Mouse (Mus musculus) heart, postnatal 0 days (tissue): ENCODE results near the gene Dkc1. TPM values are rescaled to one million over a fixed set of nuclear protein-coding genes. Genes with fewer than 3 reads are reported as not detected.

ENCODE experiments used
- ATAC-seq: fragments of 200-750 bp; cut with Nextera tagmentation; 2 replicates; pipeline ENCODE4 v1.8.0; 2017; ENCODE audit warnings: low read depth, moderate number of reproducible peaks, moderate library complexity; ENCODE audit not compliant: insufficient read depth
- DNase-seq: peaks from one replicate; pipeline ENCODE4 v3.0.0-alpha.2; 2016; ENCODE audit warnings: low spot score
- H3K27ac ChIP-seq: fragments of 300-500 bp; sonication (generic); 2 replicates; pipeline ENCODE4 v1.5.1; 2014; ENCODE audit warnings: low read depth, mild to moderate bottlenecking
- H3K27me3 ChIP-seq: fragments of 300-500 bp; sonication (generic); 2 replicates; pipeline ENCODE4 v1.6.1; 2014; ENCODE audit warnings: low read length, mixed read lengths; ENCODE audit not compliant: control insufficient read depth, insufficient read depth
- H3K36me3 ChIP-seq: fragments of 300-500 bp; sonication (generic); replicated peaks from 2 replicates; pipeline ENCODE4 v1.6.1; 2014; ENCODE audit warnings: low read length, mixed read lengths; ENCODE audit not compliant: control insufficient read depth, insufficient read depth
- H3K4me1 ChIP-seq: fragments of 300-500 bp; sonication (generic); 2 replicates; pipeline ENCODE4 v1.6.1; 2014; ENCODE audit warnings: antibody characterized with exemption; ENCODE audit not compliant: control insufficient read depth, insufficient read depth
- H3K4me2 ChIP-seq: fragments of 300-500 bp; sonication (generic); 2 replicates; pipeline ENCODE4 v1.6.1; 2014; ENCODE audit warnings: low read depth, mild to moderate bottlenecking, low read length, moderate library complexity
- H3K4me3 ChIP-seq: fragments of 300-500 bp; sonication (generic); 2 replicates; pipeline ENCODE4 v1.5.1; 2014; ENCODE audit warnings: low read depth, low read length
- H3K9ac ChIP-seq: fragments of 300-500 bp; sonication (generic); replicated peaks from 2 replicates; pipeline ENCODE4 v1.6.1; 2014; ENCODE audit warnings: low read depth, low read length, mixed read lengths
- H3K9me3 ChIP-seq: fragments of 300-500 bp; sonication (generic); replicated peaks from 2 replicates; pipeline ENCODE4 v1.6.1; 2016; ENCODE audit warnings: low read length; ENCODE audit not compliant: control insufficient read depth
- CTCF ChIP-seq: IDR thresholded peaks from 2 replicates; pipeline ENCODE4 v1.5.1; 2016; ENCODE audit warnings: antibody characterized with exemption, control low read depth, low read depth
- EP300 ChIP-seq: IDR thresholded peaks from 2 replicates; pipeline ENCODE4 v1.6.1; 2016; ENCODE audit warnings: antibody characterized with exemption, low read depth
- WGBS: fragments of 180-500 bp; shearing (Covaris S2); extraction: QIAGEN DNeasy Blood & Tissue Kit; methylation state at CpG from one replicate; pipeline ENCODE4 v1.1.7; 2014; 5-methylcytosine and 5-hydroxymethylcytosine counted together
- polyA plus RNA-seq: library from polyadenylated mRNA; unstranded; fragments of >200 nt; fragmentation: Nextera tagmentation; extraction: Ambion mirVana; gene quantifications from 2 replicates; pipeline ENCODE4 v1.2.1, GENCODE M21; 2015
- total RNA-seq: library from RNA; depleted of rRNA; stranded (reverse); fragments of >200 nt; gene quantifications from 2 replicates; pipeline ENCODE4 v1.2.3, GENCODE M21; 2014; ENCODE audit warnings: low replicate concordance

The Dkc1 gene
- total and polyA plus RNA-seq, 2 experiments from 2014 or later = 10.5 to 44.8 TPM

DNA sequence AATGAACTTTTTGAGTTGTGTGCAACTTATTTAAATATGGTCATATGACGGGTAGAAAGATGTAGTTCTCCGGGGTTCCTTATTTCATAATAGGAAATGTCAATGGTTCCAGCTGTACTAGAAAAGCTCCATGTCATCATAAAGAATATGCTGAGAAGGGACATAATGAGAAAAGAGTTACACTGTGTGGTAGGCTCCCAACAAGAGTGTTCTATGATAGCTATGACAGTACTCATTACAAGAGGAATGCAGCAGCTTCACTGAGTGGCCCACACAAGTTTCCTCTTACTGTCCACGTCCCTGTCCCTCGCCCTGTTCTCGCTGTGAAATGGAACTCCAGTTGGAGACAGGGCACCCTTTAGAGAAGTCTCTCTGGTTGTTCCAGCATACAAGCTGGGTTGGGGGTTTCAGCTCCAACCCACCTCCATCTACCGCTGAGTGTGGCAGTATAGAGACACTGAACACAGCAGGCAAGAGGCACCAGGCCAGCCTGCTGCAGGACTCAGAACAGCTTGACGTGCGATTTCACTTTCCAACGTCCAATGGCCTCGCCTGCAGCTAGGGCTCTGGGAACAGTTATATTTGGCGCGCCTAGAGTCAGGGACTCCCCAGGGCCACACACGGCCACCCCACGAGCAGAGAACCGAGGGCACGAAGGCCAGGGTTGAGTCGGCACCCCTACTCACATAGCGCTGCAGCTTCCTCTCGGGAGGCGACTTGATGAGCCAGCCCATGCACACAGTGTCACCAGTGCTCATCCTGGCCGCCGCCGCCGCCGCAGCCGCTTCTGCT, 11.5 kb upstream of the Dkc1 start:
- 18% methylated on average over 26 of the region's 26 CpGs for WGBS
- Histone ChIP-seq H3K4me3 (peak overlapping the region; percentile 60), H3K27ac (peak overlapping the region; percentile 48), H3K9me3 (no peaks in the 10 kb centered on the region), H3K4me1 (no peaks in the 10 kb centered on the region), H3K27me3 (no peaks in the 10 kb centered on the region), H3K9ac (peak overlapping the region; percentile 45), H3K4me2 (peak overlapping the region; percentile 64), H3K36me3 (no peaks in the 10 kb centered on the region)
- ATAC-seq = peak; percentile 51
- DNase-seq = no peak
- TF ChIP-seq EP300 (no peak), CTCF (no peak)

DNA sequence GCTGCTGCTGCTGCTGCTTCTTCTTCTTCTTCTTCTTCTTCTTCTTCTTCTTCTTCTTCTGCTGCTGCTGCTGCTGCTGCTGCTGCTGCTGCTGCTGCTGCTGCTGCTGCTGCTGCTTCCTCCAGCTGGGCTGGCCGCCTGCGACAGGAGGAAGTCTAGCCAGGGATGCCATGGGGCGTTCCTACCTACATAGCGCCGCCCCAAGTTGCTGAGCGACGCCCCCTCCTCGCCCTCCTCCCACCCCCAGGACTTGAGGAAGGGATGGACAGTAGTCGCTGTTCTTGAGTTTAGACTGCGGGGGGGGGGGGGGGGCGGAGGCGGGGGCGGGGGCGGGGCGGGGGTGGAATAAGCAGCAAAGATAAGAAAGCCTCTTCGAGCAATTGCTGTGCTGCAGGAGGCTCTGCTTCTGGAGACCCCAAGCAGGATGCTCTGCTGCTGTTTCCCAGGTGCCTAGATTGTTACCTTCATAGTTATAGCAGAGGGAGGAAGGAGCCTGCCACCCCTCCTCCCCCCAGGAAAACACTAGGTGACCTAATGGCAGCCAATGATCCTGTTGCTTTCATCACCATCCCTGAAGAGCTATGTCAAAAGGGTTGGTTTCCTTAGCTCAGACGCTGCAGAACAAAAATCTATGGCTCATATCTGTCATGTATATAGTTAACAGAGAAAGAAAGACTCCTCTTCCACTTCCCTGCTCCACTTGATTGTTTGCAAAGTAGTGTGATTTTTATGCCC, 10.7 kb upstream of the Dkc1 start, which contains the start of gene Gab3:
Gab3 (minus strand) TSS at position 685 of the 735 bp plus-strand sequence.
- TF ChIP-seq EP300 = no peak
- no peak for TF ChIP-seq CTCF
- ATAC-seq (peak; percentile 68; the same call in 1 of the 2 replicates), DNase-seq (peak; percentile 29)
- Histone ChIP-seq H3K36me3 (no peaks in the 10 kb centered on the region), H3K27ac (peak within 1 kb of the TSS; percentile 48), H3K9ac (peak within 1 kb of the TSS; percentile 45), H3K4me2 (peak within 1 kb of the TSS; percentile 64), H3K27me3 (no peaks in the 10 kb centered on the region), H3K9me3 (no peaks in the 10 kb centered on the region), H3K4me1 (no peaks in the 10 kb centered on the region), H3K4me3 (peak within 1 kb of the TSS; percentile 60)
- WGBS = 7% methylated on average over 8 of the region's 17 CpGs

DNA sequence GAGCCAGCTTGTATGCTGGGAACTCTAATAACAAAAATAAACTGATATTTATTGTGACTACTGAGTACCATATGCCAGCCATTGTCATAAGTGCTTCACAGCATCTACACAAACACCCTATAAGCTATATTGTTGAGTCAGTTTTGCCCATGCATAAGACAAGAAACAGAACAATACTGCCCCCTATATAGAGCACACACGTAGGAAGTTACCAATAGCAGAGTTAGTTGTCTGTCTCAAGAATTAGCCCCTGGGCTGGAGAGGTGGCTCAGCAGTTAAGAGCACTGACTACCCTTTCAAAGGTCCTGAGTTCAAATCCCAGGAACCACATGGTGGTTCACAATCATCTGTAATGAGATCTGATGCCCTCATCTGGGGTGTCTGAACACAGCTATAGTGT, 10.0 kb upstream of the Dkc1 start:
- Histone ChIP-seq H3K27ac (no peak overlapping the region), H3K4me3 (no peak overlapping the region)
- no peak for DNase-seq

DNA sequence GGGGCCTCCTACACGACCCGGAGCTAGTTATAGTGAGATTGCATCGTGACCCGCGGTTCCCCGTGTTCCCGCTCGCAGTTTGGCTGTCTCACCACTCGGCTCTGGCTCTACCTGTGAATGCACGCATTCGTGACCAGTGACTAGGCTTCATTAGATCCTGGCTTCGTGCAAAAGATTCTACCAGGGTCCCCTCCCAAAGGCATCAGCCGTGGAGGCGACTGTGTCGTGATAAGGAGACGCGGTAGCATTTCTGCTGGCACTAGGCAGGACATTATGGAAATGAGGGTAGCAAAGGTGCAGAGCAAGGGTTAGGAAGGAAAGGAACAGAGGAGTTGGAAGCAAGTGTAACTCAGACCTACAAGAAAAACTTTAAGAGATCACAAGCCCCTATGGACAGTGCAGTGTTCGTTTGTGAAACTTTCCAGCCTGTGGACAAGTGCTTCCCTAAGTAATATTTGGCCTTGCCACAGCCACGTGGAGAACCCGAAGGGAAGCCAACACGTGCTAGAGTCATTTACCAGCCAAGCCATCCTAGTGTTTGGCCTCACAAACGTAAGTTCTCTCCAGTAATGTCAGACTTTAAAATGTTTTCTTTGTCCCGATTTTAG, 613 bp downstream of the Dkc1 start:
- Histone ChIP-seq H3K27me3 (no peaks in the 10 kb centered on the region), H3K4me2 (peak overlapping the region; percentile 79), H3K4me1 (no peaks in the 10 kb centered on the region), H3K27ac (peak overlapping the region; percentile 84), H3K36me3 (peaks cover 15% of the 10 kb centered on the region; the same call in 1 of the 2 replicates), H3K4me3 (peak overlapping the region; percentile 58), H3K9me3 (no peaks in the 10 kb centered on the region), H3K9ac (peak overlapping the region; percentile 46)
- TF ChIP-seq EP300 = no peak
- no peak for TF ChIP-seq CTCF
- DNase-seq (no peak), ATAC-seq (no peak)
- WGBS = 20% methylated on average over 23 of the region's 23 CpGs

More for the DNA sequence above, 10.0 kb upstream of the Dkc1 start:
- no peak overlapping the region for H3K9ac ChIP-seq
- WGBS = 13% methylated on average over 1 of the region's 1 CpGs
- H3K9me3 ChIP-seq = no peaks in the 10 kb centered on the region
- ATAC-seq = no peak
- no peaks in the 10 kb centered on the region for H3K36me3 ChIP-seq
- TF ChIP-seq EP300 = no peak
- peak; percentile 11; the same call in 1 of the 2 replicates for TF ChIP-seq CTCF
- H3K27me3 ChIP-seq = no peaks in the 10 kb centered on the region
- H3K4me1 ChIP-seq = no peaks in the 10 kb centered on the region
- no peak overlapping the region for H3K4me2 ChIP-seq

DNA sequence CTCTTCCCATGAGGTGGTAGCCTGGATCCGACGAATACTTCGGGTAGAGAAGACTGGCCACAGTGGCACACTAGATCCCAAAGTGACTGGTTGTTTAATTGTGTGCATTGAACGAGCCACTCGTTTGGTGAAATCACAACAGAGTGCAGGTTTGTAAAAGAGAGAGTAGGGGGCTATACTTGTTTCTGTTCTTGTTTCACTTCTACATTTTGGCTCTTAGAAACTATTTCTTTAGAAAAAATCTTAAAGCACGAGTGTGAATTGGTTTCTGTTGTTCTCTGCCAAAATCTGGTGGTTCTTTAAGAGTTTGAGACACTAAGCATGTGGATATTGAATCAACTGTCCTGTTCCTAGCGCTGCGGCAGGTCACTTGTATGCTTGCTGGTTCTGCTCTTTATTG, 3.1 kb downstream of the Dkc1 start:
- Histone ChIP-seq H3K4me1 (no peaks in the 10 kb centered on the region), H3K27ac (no peak overlapping the region), H3K9ac (no peak overlapping the region), H3K9me3 (no peaks in the 10 kb centered on the region), H3K36me3 (peaks cover 22% of the 10 kb centered on the region; the same call in 1 of the 2 replicates), H3K4me2 (no peak overlapping the region), H3K4me3 (no peak overlapping the region), H3K27me3 (no peaks in the 10 kb centered on the region)
- no peak for DNase-seq
- WGBS = 78% methylated on average over 8 of the region's 8 CpGs
- ATAC-seq = no peak
- TF ChIP-seq CTCF = no peak
- TF ChIP-seq EP300 = no peak
